Mouse (Mus musculus): ENCODE measurements at regions not wholly inside any gene's neighbourhood (a gene's known extent, or its start where the extent isn't known, plus 50 kb on each side); places are given as distances from the start of the nearest gene placed in this dataset.
"Not testable (repeated sequence)": the region's sequence is repeated elsewhere in the genome, so short reads cannot be mapped to it uniquely, and the experiment has no call there.

GRCm38 (mm10) chr12:119527760-119528159 lies 213.7 kb downstream of the Macc1 start:
- Histone ChIP-seq H3K9me3 (replicated peaks; ENCODE audit: control insufficient read depth, low read length, poor library complexity, severe bottlenecking) (no peaks in the 10 kb centered on the region), H3K27me3 (ENCODE audit: control insufficient read depth, insufficient read depth, low read depth, low read length) (no peaks in the 10 kb centered on the region), H3K36me3 (ENCODE audit: control insufficient read depth, insufficient read depth, low read length) (no peaks in the 10 kb centered on the region), H3K9ac (ENCODE audit: low read depth, low read length) (no peak overlapping the region), H3K4me2 (ENCODE audit: low read length) (no peak overlapping the region), H3K4me1 (ENCODE audit: control insufficient read depth, insufficient read depth, low read length) (no peaks in the 10 kb centered on the region), H3K4me3 (ENCODE audit: low read depth, low read length) (no peak overlapping the region), H3K27ac (ENCODE audit: low read length) (no peak overlapping the region)
- no peak for ATAC-seq
- WGBS: 91% methylated on average over 2 of the region's 2 CpGs

GRCm38 (mm10) chr12:119548376-119548775 lies 234.3 kb downstream of the Macc1 start:
- not testable (repeated sequence) for H3K4me2 ChIP-seq (ENCODE audit: low read length); H3K27me3 ChIP-seq (ENCODE audit: control insufficient read depth, insufficient read depth, low read depth, low read length); H3K27ac ChIP-seq (ENCODE audit: low read length); ATAC-seq; H3K9ac ChIP-seq (ENCODE audit: low read depth, low read length); H3K4me3 ChIP-seq (ENCODE audit: low read depth, low read length); H3K4me1 ChIP-seq (ENCODE audit: control insufficient read depth, insufficient read depth, low read length); H3K36me3 ChIP-seq (ENCODE audit: control insufficient read depth, insufficient read depth, low read length); H3K9me3 ChIP-seq (replicated peaks; ENCODE audit: control insufficient read depth, low read length, poor library complexity, severe bottlenecking)
- WGBS: 81% methylated on average over 2 of the region's 2 CpGs

- no peaks in the 10 kb centered on the region for H3K36me3 ChIP-seq (ENCODE audit: control insufficient read depth, insufficient read depth, low read length)
- H3K4me2 ChIP-seq (ENCODE audit: low read length): no peak overlapping the region
- no peak overlapping the region for H3K27ac ChIP-seq (ENCODE audit: low read length)
- WGBS: 35% methylated on average over 3 of the region's 3 CpGs
- no peaks in the 10 kb centered on the region for H3K4me1 ChIP-seq (ENCODE audit: control insufficient read depth, insufficient read depth, low read length)
- no peak overlapping the region for H3K9ac ChIP-seq (ENCODE audit: low read depth, low read length)
- ATAC-seq: peak; percentile 96
- no peak overlapping the region for H3K4me3 ChIP-seq (ENCODE audit: low read depth, low read length)
- H3K9me3 ChIP-seq (replicated peaks; ENCODE audit: control insufficient read depth, low read length, poor library complexity, severe bottlenecking): no peaks in the 10 kb centered on the region; the same call in 1 of the 2 replicates
- H3K27me3 ChIP-seq (ENCODE audit: control insufficient read depth, insufficient read depth, low read depth, low read length): no peaks in the 10 kb centered on the region
Observed at GRCm38 (mm10) chr12:119576690-119577089, 262.6 kb downstream of the Macc1 start.

- no peak overlapping the region for H3K4me3 ChIP-seq (ENCODE audit: low read depth, low read length)
- no peak overlapping the region for H3K4me2 ChIP-seq (ENCODE audit: low read length)
- peak; percentile 62; the same call in 1 of the 2 replicates for ATAC-seq
- no peaks in the 10 kb centered on the region for H3K36me3 ChIP-seq (ENCODE audit: control insufficient read depth, insufficient read depth, low read length)
- H3K27ac ChIP-seq (ENCODE audit: low read length): no peak overlapping the region
- no peaks in the 10 kb centered on the region for H3K27me3 ChIP-seq (ENCODE audit: control insufficient read depth, insufficient read depth, low read depth, low read length)
- no peak overlapping the region for H3K9ac ChIP-seq (ENCODE audit: low read depth, low read length)
- H3K9me3 ChIP-seq (replicated peaks; ENCODE audit: control insufficient read depth, low read length, poor library complexity, severe bottlenecking): no peaks in the 10 kb centered on the region
- H3K4me1 ChIP-seq (ENCODE audit: control insufficient read depth, insufficient read depth, low read length): no peaks in the 10 kb centered on the region
Observed at GRCm38 (mm10) chr12:119577280-119577679, 263.2 kb downstream of the Macc1 start.

GRCm38 (mm10) chr12:119601361-119601760 lies 287.3 kb downstream of the Macc1 start:
- Histone ChIP-seq H3K9me3 (replicated peaks; ENCODE audit: control insufficient read depth, low read length, poor library complexity, severe bottlenecking) (no peaks in the 10 kb centered on the region; the same call in 1 of the 2 replicates), H3K4me1 (ENCODE audit: control insufficient read depth, insufficient read depth, low read length) (no peaks in the 10 kb centered on the region)

GRCm38 (mm10) chr12:119624238-119624637 lies 310.2 kb downstream of the Macc1 start:
- WGBS: 33% methylated on average over 1 of the region's 1 CpGs
- H3K4me3 ChIP-seq (ENCODE audit: low read depth, low read length): no peak overlapping the region
- no peaks in the 10 kb centered on the region for H3K9me3 ChIP-seq (replicated peaks; ENCODE audit: control insufficient read depth, low read length, poor library complexity, severe bottlenecking)
- H3K27ac ChIP-seq (ENCODE audit: low read length): peak overlapping the region; percentile 31; the same call in 1 of the 2 replicates
- no peaks in the 10 kb centered on the region for H3K36me3 ChIP-seq (ENCODE audit: control insufficient read depth, insufficient read depth, low read length)
- H3K4me1 ChIP-seq (ENCODE audit: control insufficient read depth, insufficient read depth, low read length): no peaks in the 10 kb centered on the region
- ATAC-seq: peak; percentile 84
- no peaks in the 10 kb centered on the region for H3K27me3 ChIP-seq (ENCODE audit: control insufficient read depth, insufficient read depth, low read depth, low read length)
- H3K4me2 ChIP-seq (ENCODE audit: low read length): no peak overlapping the region
- no peak overlapping the region for H3K9ac ChIP-seq (ENCODE audit: low read depth, low read length)

More at GRCm38 (mm10) chr12:119601361-119601760, 287.3 kb downstream of the Macc1 start:
- Histone ChIP-seq H3K36me3 (ENCODE audit: control insufficient read depth, insufficient read depth, low read length) (no peaks in the 10 kb centered on the region), H3K27me3 (ENCODE audit: control insufficient read depth, insufficient read depth, low read depth, low read length) (no peaks in the 10 kb centered on the region), H3K27ac (ENCODE audit: low read length) (no peak overlapping the region), H3K4me3 (ENCODE audit: low read depth, low read length) (no peak overlapping the region), H3K9ac (ENCODE audit: low read depth, low read length) (no peak overlapping the region), H3K4me2 (ENCODE audit: low read length) (no peak overlapping the region)
- ATAC-seq: no peak

- WGBS: 64% methylated on average over 2 of the region's 2 CpGs
- ATAC-seq: no peak
- H3K27me3 ChIP-seq (ENCODE audit: control insufficient read depth, insufficient read depth, low read depth, low read length): no peaks in the 10 kb centered on the region
- no peak overlapping the region for H3K9ac ChIP-seq (ENCODE audit: low read depth, low read length)
- H3K4me1 ChIP-seq (ENCODE audit: control insufficient read depth, insufficient read depth, low read length): no peaks in the 10 kb centered on the region
- H3K36me3 ChIP-seq (ENCODE audit: control insufficient read depth, insufficient read depth, low read length): no peaks in the 10 kb centered on the region
- no peaks in the 10 kb centered on the region for H3K9me3 ChIP-seq (replicated peaks; ENCODE audit: control insufficient read depth, low read length, poor library complexity, severe bottlenecking)
- H3K27ac ChIP-seq (ENCODE audit: low read length): no peak overlapping the region
- H3K4me3 ChIP-seq (ENCODE audit: low read depth, low read length): no peak overlapping the region
- no peak overlapping the region for H3K4me2 ChIP-seq (ENCODE audit: low read length)
Observed at GRCm38 (mm10) chr12:119655366-119655765, 290.3 kb upstream of the Tmem196 start.
